ENCODE assay signal across 9 mouse cellular contexts in genomic region chr8:116480894-116481293, GRCm38 (mm10). TPM values are rescaled to one million over a fixed set of nuclear protein-coding genes. Genes with fewer than 3 reads are reported as not detected.
DNase-seq lines count a peak whose midpoint lies in the region; ATAC-seq and TF ChIP-seq lines count a peak whose summit lies in the region.
"Had no signal": no experiment of that assay in that cellular context is flagged by ENCODE, and none has a peak within 500 bp of the region (broad histone marks: within the 10 kb centered on the region; RNA-seq: fewer than 3 reads in every experiment).

No protein-coding gene starts in this region.

- no peak overlapping the region for H3K27ac ChIP-seq in hindbrain, embryonic 10.5 days
- no peak overlapping the region for H3K27ac ChIP-seq in hindbrain, embryonic 12.5 days
- H3K27ac ChIP-seq in cortical plate, adult 2 months (ENCODE audit: insufficient read depth, low read length), result no peak overlapping the region
- no peak overlapping the region for H3K27ac ChIP-seq in small intestine, adult 2 months (ENCODE audit: insufficient read depth, low read depth, low read length)
- H3K27ac ChIP-seq: liver, embryonic 15.5 days had no signal

- DNase-seq in hindbrain, embryonic 10.5 days (ENCODE audit: low spot score), result peak; percentile 59
- peak; percentile 6 to 17 for DNase-seq in heart, adult 9 months (ENCODE audit: low spot score in 2 of 2)
- peak; percentile 21 for DNase-seq in layer of hippocampus, adult 9-10 months (ENCODE audit: low spot score)
- peak; percentile 60 for DNase-seq in lung, postnatal 25 days (ENCODE audit: low spot score)

- H3K4me1 ChIP-seq in hindbrain, embryonic 10.5 days (replicated peaks), result no peaks in the 10 kb centered on the region
- no peaks in the 10 kb centered on the region for H3K4me1 ChIP-seq in hindbrain, embryonic 12.5 days
- no peaks in the 10 kb centered on the region for H3K4me1 ChIP-seq in cortical plate, adult 2 months (ENCODE audit: control insufficient read depth, insufficient read depth, low read length)
- H3K4me1 ChIP-seq in small intestine, adult 2 months (ENCODE audit: control insufficient read depth, insufficient read depth, insufficient read length, low read length), result no peaks in the 10 kb centered on the region
- H3K4me1 ChIP-seq: liver, embryonic 15.5 days had no signal

- no peaks in the 10 kb centered on the region for H3K9me3 ChIP-seq in hindbrain, embryonic 10.5 days
- H3K9me3 ChIP-seq in hindbrain, embryonic 12.5 days (replicated peaks), result no peaks in the 10 kb centered on the region
- H3K9me3 ChIP-seq: liver, embryonic 15.5 days had no signal

- no peak overlapping the region for H3K4me2 ChIP-seq in hindbrain, embryonic 12.5 days (replicated peaks)
- H3K4me2 ChIP-seq: liver, embryonic 15.5 days had no signal

- TF ChIP-seq CTCF in cortical plate, adult 2 months (IDR thresholded peaks at IDR 0.05; ENCODE audit: extremely low read depth, insufficient read depth, low read length), result peak; percentile 87
- TF ChIP-seq CTCF in small intestine, adult 2 months (IDR thresholded peaks at IDR 0.05; ENCODE audit: extremely low read depth, insufficient read length, insufficient replicate concordance, low read depth, low read length), result peak; percentile 77; the same call in 1 of the 2 replicates

- H3K36me3 ChIP-seq in hindbrain, embryonic 10.5 days, result no peaks in the 10 kb centered on the region
- H3K36me3 ChIP-seq in hindbrain, embryonic 12.5 days, result no peaks in the 10 kb centered on the region
- H3K36me3 ChIP-seq in small intestine, adult 2 months (ENCODE audit: control insufficient read depth, insufficient read depth, low read length), result no peaks in the 10 kb centered on the region
- H3K36me3 ChIP-seq: liver, embryonic 15.5 days had no signal

- no peak overlapping the region for H3K9ac ChIP-seq in hindbrain, embryonic 12.5 days
- H3K9ac ChIP-seq: liver, embryonic 15.5 days had no signal

- ATAC-seq in hindbrain, embryonic 12.5 days (ENCODE audit: low FRiP score), result no peak
- peak; percentile 63 for ATAC-seq in activated CD4-positive, CD25-positive, alpha-beta regulatory T cell, adult 4 months

- H3K4me3 ChIP-seq in hindbrain, embryonic 10.5 days, result no peak overlapping the region
- H3K4me3 ChIP-seq in hindbrain, embryonic 12.5 days, result no peak overlapping the region
- no peak overlapping the region for H3K4me3 ChIP-seq in cortical plate, adult 2 months (ENCODE audit: insufficient read depth, low read length)
- no peak overlapping the region for H3K4me3 ChIP-seq in small intestine, adult 2 months (ENCODE audit: low read depth, low read length)
- H3K4me3 ChIP-seq: liver, embryonic 15.5 days had no signal

- WGBS in hindbrain, embryonic 10.5 days, result 21% methylated on average over 7 of the region's 7 CpGs
- WGBS in hindbrain, embryonic 12.5 days, result 29% methylated on average over 7 of the region's 7 CpGs
- 11% methylated on average over 7 of the region's 7 CpGs for WGBS in small intestine, adult 2 months

- TF ChIP-seq POLR2A in cortical plate, adult 2 months (IDR thresholded peaks at IDR 0.05; ENCODE audit: extremely low read depth, insufficient read depth, low read length), result no peak
- TF ChIP-seq POLR2A in small intestine, adult 2 months (IDR thresholded peaks at IDR 0.05; ENCODE audit: low read depth, low read length), result no peak

- peaks cover 6% of the 10 kb centered on the region for H3K27me3 ChIP-seq in hindbrain, embryonic 10.5 days (ENCODE audit: insufficient read depth, poor library complexity, severe bottlenecking)
- H3K27me3 ChIP-seq in hindbrain, embryonic 12.5 days, result no peaks in the 10 kb centered on the region
- H3K27me3 ChIP-seq in small intestine, adult 2 months (ENCODE audit: control insufficient read depth, insufficient read depth, low read length), result no peaks in the 10 kb centered on the region
- H3K27me3 ChIP-seq: liver, embryonic 15.5 days had no signal

RNA-seq across cellular contexts. Expression of gene Dynlrb2, which starts 23.9 kb away (rescaled TPM):
- polyA plus RNA-seq in hindbrain, embryonic 10.5 days (2016; fragmentation: Nextera tagmentation; extraction: Ambion mirVana), result 9.7 and 30.5 TPM in 2 replicates
- polyA plus RNA-seq in hindbrain, embryonic 12.5 days (2016; fragmentation: Nextera tagmentation; extraction: Ambion mirVana), result 18.3 and 23.5 TPM in 2 replicates
- not detected for polyA plus RNA-seq in activated CD4-positive, CD25-positive, alpha-beta regulatory T cell, adult 4 months (2017; shearing (Covaris generic))
- 3.3 and 7.6 TPM in 2 replicates for polyA plus RNA-seq in cortical plate, adult 2 months (2012; rRNA removed)
- polyA plus RNA-seq in small intestine, adult 2 months (2012; rRNA removed), result not detected in 2 replicates
- polyA plus RNA-seq: liver, embryonic 15.5 days had no signal
